In genomic region chr4:141311908-141312307, GRCm38 (mm10) we compare ENCODE assay signal across 10 mouse cellular contexts. TPM values are rescaled to one million over a fixed set of nuclear protein-coding genes. Genes with fewer than 3 reads are reported as not detected.
DNase-seq lines count a peak whose midpoint lies in the region; ATAC-seq and TF ChIP-seq lines count a peak whose summit lies in the region.
"Had no signal": no experiment of that assay in that cellular context is flagged by ENCODE, and none has a peak within 500 bp of the region (broad histone marks: within the 10 kb centered on the region; RNA-seq: fewer than 3 reads in every experiment).

No protein-coding gene starts in this region.

- H3K4me2 ChIP-seq in hindbrain, embryonic 13.5 days = no peak overlapping the region
- H3K4me2 ChIP-seq in embryonic facial prominence, embryonic 12.5 days (replicated peaks) = no peak overlapping the region
- H3K4me2 ChIP-seq in midbrain, embryonic 11.5 days = no peak overlapping the region

- H3K27me3 ChIP-seq in hindbrain, embryonic 10.5 days (ENCODE audit: insufficient read depth, poor library complexity, severe bottlenecking) = no peaks in the 10 kb centered on the region; the same call in 1 of the 2 replicates
- H3K27me3 ChIP-seq in hindbrain, embryonic 13.5 days = no peaks in the 10 kb centered on the region
- H3K27me3 ChIP-seq in E14TG2a.4 (ENCODE audit: insufficient read depth, low read length) = no peaks in the 10 kb centered on the region
- no peaks in the 10 kb centered on the region for H3K27me3 ChIP-seq in embryonic facial prominence, embryonic 12.5 days
- no peaks in the 10 kb centered on the region for H3K27me3 ChIP-seq in midbrain, embryonic 11.5 days (ENCODE audit: control insufficient read depth, insufficient read depth, low read length)

- no peak for TF ChIP-seq CTCF in E14TG2a.4 (conservative IDR thresholded peaks at IDR 0.05; ENCODE audit: low read length)

- ATAC-seq in hindbrain, embryonic 13.5 days (ENCODE audit: low FRiP score) = no peak
- no peak for ATAC-seq in embryonic facial prominence, embryonic 12.5 days (ENCODE audit: insufficient number of reproducible peaks, insufficient read depth, low FRiP score, low TSS enrichment)
- ATAC-seq in midbrain, embryonic 11.5 days (ENCODE audit: low FRiP score) = no peak; the same call in 1 of the 2 replicates
- no peak for ATAC-seq in erythroblast, adult 5-6 weeks (replicated peaks; ENCODE audit: low FRiP score, poor library complexity, severe bottlenecking)
- ATAC-seq in activated CD4-positive, CD25-positive, alpha-beta regulatory T cell, adult 4 months = no peak
- ATAC-seq in granulocyte monocyte progenitor cell, adult 5-6 weeks (replicated peaks; ENCODE audit: poor library complexity, severe bottlenecking) = no peak

- H3K4me1 ChIP-seq in hindbrain, embryonic 10.5 days (replicated peaks) = peaks cover 83% of the 10 kb centered on the region
- peaks cover 44% of the 10 kb centered on the region for H3K4me1 ChIP-seq in hindbrain, embryonic 13.5 days (replicated peaks)
- peaks cover 98% of the 10 kb centered on the region for H3K4me1 ChIP-seq in E14TG2a.4 (replicated peaks; ENCODE audit: low read depth, low read length)
- H3K4me1 ChIP-seq in embryonic facial prominence, embryonic 12.5 days = peaks cover 44% of the 10 kb centered on the region
- peaks cover 41% of the 10 kb centered on the region for H3K4me1 ChIP-seq in midbrain, embryonic 11.5 days (ENCODE audit: control insufficient read depth, insufficient read depth, low read length)

- H3K27ac ChIP-seq in hindbrain, embryonic 10.5 days = peak overlapping the region; percentile 85
- no peak overlapping the region for H3K27ac ChIP-seq in hindbrain, embryonic 13.5 days
- 0 out of 2 replicates have a peak overlapping the region, but pooled peaks have one; percentile 5 for H3K27ac ChIP-seq in embryonic facial prominence, embryonic 12.5 days
- peak overlapping the region; percentile 11; the same call in 1 of the 2 replicates for H3K27ac ChIP-seq in midbrain, embryonic 11.5 days (ENCODE audit: low read depth, low read length)

- H3K9ac ChIP-seq in hindbrain, embryonic 13.5 days = no peak overlapping the region
- no peak overlapping the region for H3K9ac ChIP-seq in embryonic facial prominence, embryonic 12.5 days
- no peak overlapping the region for H3K9ac ChIP-seq in midbrain, embryonic 11.5 days (ENCODE audit: low read length)

- 72% methylated on average over 2 of the region's 2 CpGs for WGBS in hindbrain, embryonic 10.5 days
- WGBS in hindbrain, embryonic 13.5 days = 71% methylated on average over 2 of the region's 2 CpGs
- WGBS in embryonic facial prominence, embryonic 12.5 days = 83% methylated on average over 2 of the region's 2 CpGs
- WGBS in midbrain, embryonic 11.5 days = 57% methylated on average over 2 of the region's 2 CpGs

- H3K4me3 ChIP-seq in hindbrain, embryonic 10.5 days = no peak overlapping the region
- no peak overlapping the region for H3K4me3 ChIP-seq in hindbrain, embryonic 13.5 days
- H3K4me3 ChIP-seq in E14TG2a.4 (replicated peaks; ENCODE audit: low read length) = peak overlapping the region; percentile 66
- H3K4me3 ChIP-seq in embryonic facial prominence, embryonic 12.5 days = no peak overlapping the region
- H3K4me3 ChIP-seq in midbrain, embryonic 11.5 days (ENCODE audit: low read depth, low read length) = no peak overlapping the region

- no peak for DNase-seq in hindbrain, embryonic 10.5 days (ENCODE audit: low spot score)
- DNase-seq in midbrain, embryonic 11.5 days (ENCODE audit: low spot score, missing footprints) = no peak
- DNase-seq: adrenal gland, adult 8-10 months; cerebellum, adult 11 months had no signal

- H3K9me3 ChIP-seq in hindbrain, embryonic 10.5 days = no peaks in the 10 kb centered on the region
- no peaks in the 10 kb centered on the region for H3K9me3 ChIP-seq in hindbrain, embryonic 13.5 days
- no peaks in the 10 kb centered on the region for H3K9me3 ChIP-seq in E14TG2a.4 (ENCODE audit: low read length)
- no peaks in the 10 kb centered on the region for H3K9me3 ChIP-seq in embryonic facial prominence, embryonic 12.5 days
- no peaks in the 10 kb centered on the region for H3K9me3 ChIP-seq in midbrain, embryonic 11.5 days (ENCODE audit: control insufficient read depth, low read length)

- peaks cover 37% of the 10 kb centered on the region for H3K36me3 ChIP-seq in hindbrain, embryonic 10.5 days
- no peaks in the 10 kb centered on the region for H3K36me3 ChIP-seq in hindbrain, embryonic 13.5 days
- H3K36me3 ChIP-seq in E14TG2a.4 (ENCODE audit: insufficient read depth, low read length) = peaks cover 98% of the 10 kb centered on the region
- 0 out of 2 replicates have a peak, but pooled peaks cover 6% of the 10 kb centered on the region for H3K36me3 ChIP-seq in embryonic facial prominence, embryonic 12.5 days
- no peaks in the 10 kb centered on the region; the same call in 1 of the 2 replicates for H3K36me3 ChIP-seq in midbrain, embryonic 11.5 days (ENCODE audit: control insufficient read depth, insufficient read depth, low read length)

RNA-seq across cellular contexts. Expression of gene Epha2, which starts 10.9 kb away (rescaled TPM):
- 3.3 and 4.4 TPM in 2 replicates for polyA plus RNA-seq in hindbrain, embryonic 10.5 days (2016; fragmentation: Nextera tagmentation; extraction: Ambion mirVana)
- polyA plus RNA-seq in hindbrain, embryonic 13.5 days (2015; fragmentation: Nextera tagmentation; extraction: Ambion mirVana) = 1.5 and 1.8 TPM in 2 replicates
- 3.4 and 3.5 TPM in 2 replicates for polyA plus RNA-seq in embryonic facial prominence, embryonic 12.5 days (2016; fragmentation: Nextera tagmentation; extraction: Ambion mirVana)
- 2.2 and 2.5 TPM in 2 replicates for polyA plus RNA-seq in midbrain, embryonic 11.5 days (2014; fragmentation: Nextera tagmentation; extraction: Ambion mirVana)
- total RNA-seq in erythroblast, adult 5-6 weeks (2015; ENCODE audit: low replicate concordance) = not detected in 2 replicates
- total RNA-seq in erythroblast, adult 5-6 weeks (2017; ENCODE audit: low replicate concordance) = 0.14 TPM in 1 of 2 replicates, not detected in the other
- polyA plus RNA-seq in activated CD4-positive, CD25-positive, alpha-beta regulatory T cell, adult 4 months (2017; shearing (Covaris generic)) = not detected
- 0.88 TPM in 1 of 2 replicates, not detected in the other for total RNA-seq in granulocyte monocyte progenitor cell, adult 5-6 weeks (2014; fragmentation: Nextera tagmentation)
- 0.10 TPM in 1 of 2 replicates, not detected in the other for total RNA-seq in granulocyte monocyte progenitor cell, adult 5-6 weeks (2017)

RNA-seq across cellular contexts. Expression of gene Fam131c, which starts 56.1 kb away (rescaled TPM):
- 0.65 and 0.81 TPM in 2 replicates for polyA plus RNA-seq in hindbrain, embryonic 10.5 days (2016; fragmentation: Nextera tagmentation; extraction: Ambion mirVana)
- polyA plus RNA-seq in hindbrain, embryonic 13.5 days (2015; fragmentation: Nextera tagmentation; extraction: Ambion mirVana) = 11.7 and 12.7 TPM in 2 replicates
- polyA plus RNA-seq in embryonic facial prominence, embryonic 12.5 days (2016; fragmentation: Nextera tagmentation; extraction: Ambion mirVana) = 0.98 and 1.1 TPM in 2 replicates
- 2.2 and 2.9 TPM in 2 replicates for polyA plus RNA-seq in midbrain, embryonic 11.5 days (2014; fragmentation: Nextera tagmentation; extraction: Ambion mirVana)
- total RNA-seq in erythroblast, adult 5-6 weeks (2015; ENCODE audit: low replicate concordance) = not detected in 2 replicates
- total RNA-seq in erythroblast, adult 5-6 weeks (2017; ENCODE audit: low replicate concordance) = not detected in 2 replicates
- polyA plus RNA-seq in activated CD4-positive, CD25-positive, alpha-beta regulatory T cell, adult 4 months (2017; shearing (Covaris generic)) = not detected
- not detected in 2 replicates for total RNA-seq in granulocyte monocyte progenitor cell, adult 5-6 weeks (2014; fragmentation: Nextera tagmentation)
- total RNA-seq in granulocyte monocyte progenitor cell, adult 5-6 weeks (2017) = not detected in 2 replicates
